Mouse (Mus musculus) sigmoid colon, adult 10 weeks (tissue): ENCODE measurements around the gene Mipep. TPM values are rescaled to one million over a fixed set of nuclear protein-coding genes. Genes with fewer than 3 reads are reported as not detected.

Experiments used
- polyA plus RNA-seq: library from polyadenylated mRNA; stranded (reverse); fragments of 350-450 nt; fragmentation: Illumina TruSeq; extraction: RNeasy Lipid Tissue Mini Kit (QIAGEN cat#74804); gene quantifications from one replicate; pipeline ENCODE4 v1.2.3, GENCODE M21; 2014; ENCODE audit warnings: low read depth, low replicate concordance

Gene Mipep
- polyA plus RNA-seq = 16.2 TPM

GRCm38 (mm10) chr14:60784427-60785315 lies at the start of gene Mipep:
Gene Mipep, plus strand, starts transcription at chr14:60784573.

GRCm38 (mm10) chr14:60767884-60768283 lies 16.5 kb upstream of the Mipep start, which contains the start of gene C1qtnf9:
Gene C1qtnf9, plus strand, starts transcription at chr14:60768134.

Other genes starting within 250 kb of the Mipep start
- gene Spata13, start 150.6 kb upstream of the Mipep start, polyA plus RNA-seq = 21.2 TPM
- gene C1qtnf9, start 16.4 kb upstream of the Mipep start, polyA plus RNA-seq = 2.5 TPM